Mouse (Mus musculus) gastrocnemius, postnatal 10 days (tissue): Measurements from ENCODE around the gene Rfc4. TPM values are rescaled to one million over a fixed set of nuclear protein-coding genes. Genes with fewer than 3 reads are reported as not detected.
A peak's percentile ranks its signal among the peaks of the same experiment; 100 is the strongest.
"Not testable (repeated sequence)": the region's sequence is repeated elsewhere in the genome, so short reads cannot be mapped to it uniquely, and the experiment has no call there.

Source experiments
- DNase-seq: peaks from one replicate; pipeline ENCODE4 v3.0.0; 2021; ENCODE audit warnings: mixed read lengths
- microRNA-seq, 2 experiments: library from miRNA; unstranded; fragments of <30 nt; microRNA quantifications; one replicate each; pipeline ENCODE4 v1.2.0; 2021
- total RNA-seq, 2 experiments: library from RNA; stranded (reverse); gene quantifications; 2 replicates each; pipeline ENCODE4 v1.2.3; 2021

Gene Rfc4
- total RNA-seq, 2 experiments from 2014 or later: 7.4 to 8.2 TPM

GRCm38 (mm10) chr16:23102340-23103037 lies 25.0 kb downstream of the Rfc4 start:
- DNase-seq: no peak

- no peak for DNase-seq
Observed at GRCm38 (mm10) chr16:23100613-23101012, 26.9 kb downstream of the Rfc4 start.

GRCm38 (mm10) chr16:23100099-23100575 lies 27.4 kb downstream of the Rfc4 start:
- peak; percentile 31 for DNase-seq

GRCm38 (mm10) chr16:23099632-23100031 lies 27.9 kb downstream of the Rfc4 start:
- DNase-seq: no peak

- not testable (repeated sequence) for DNase-seq
Observed at GRCm38 (mm10) chr16:23098105-23098452, 29.5 kb downstream of the Rfc4 start.

- DNase-seq: not testable (repeated sequence)
Observed at GRCm38 (mm10) chr16:23097290-23098104, 30.0 kb downstream of the Rfc4 start.

GRCm38 (mm10) chr16:23096886-23097285 lies 30.7 kb downstream of the Rfc4 start:
- DNase-seq: not testable (repeated sequence)

GRCm38 (mm10) chr16:23095581-23095980 lies 32.0 kb downstream of the Rfc4 start:
- not testable (repeated sequence) for DNase-seq

GRCm38 (mm10) chr16:23094136-23094535 lies 33.4 kb downstream of the Rfc4 start:
- no peak for DNase-seq

GRCm38 (mm10) chr16:23093321-23093953 lies 34.1 kb downstream of the Rfc4 start:
- DNase-seq: no peak

GRCm38 (mm10) chr16:23091345-23091744 lies 36.2 kb downstream of the Rfc4 start:
- DNase-seq: not testable (repeated sequence)

GRCm38 (mm10) chr16:23088491-23088890 lies 39.0 kb downstream of the Rfc4 start:
- DNase-seq: not testable (repeated sequence)

GRCm38 (mm10) chr16:23087712-23088111 lies 39.8 kb downstream of the Rfc4 start:
- not testable (repeated sequence) for DNase-seq

GRCm38 (mm10) chr16:23087159-23087558 lies 40.4 kb downstream of the Rfc4 start:
- DNase-seq: not testable (repeated sequence)

GRCm38 (mm10) chr16:23077516-23077915 lies 50.0 kb downstream of the Rfc4 start:
- not testable (repeated sequence) for DNase-seq

Small RNA genes lying within 50 kb of the gene (microRNA-seq; reads per million reads assigned to microRNA genes)
- gene Gm49346: 0.64 to 1.5 reads per million in 2 experiments

Other genes starting within 250 kb of the Rfc4 start
- gene Ahsg, start 236.5 kb downstream of the Rfc4 start, total RNA-seq: 10 to 100 TPM in 1 of 2 experiments, under 1 TPM in 1; 0.49 to 16.1 TPM
- under 1 TPM in 1 of 2 experiments, not detected in 1; 0.54 TPM for gene Fetub, start 209.4 kb downstream of the Rfc4 start, total RNA-seq
- under 1 TPM in 1 of 2 experiments, not detected in 1; 0.34 TPM for gene Hrg, start 176.7 kb downstream of the Rfc4 start, total RNA-seq
- gene Kng2, start 98.3 kb downstream of the Rfc4 start, total RNA-seq: under 1 TPM in 1 of 2 experiments, not detected in 1; 0.32 TPM
- gene Kng1, start 69.9 kb downstream of the Rfc4 start, total RNA-seq: 1 to 10 TPM in 1 of 2 experiments, not detected in 1; 1.7 TPM
- gene Eif4a2, start 20.3 kb downstream of the Rfc4 start, total RNA-seq: 100 to 1,000 TPM; 272 to 309 TPM
- 10 to 100 TPM; 12.4 to 15.1 TPM for gene Adipoq, start 18.8 kb upstream of the Rfc4 start, total RNA-seq
- gene St6gal1, start 97.0 kb upstream of the Rfc4 start, total RNA-seq: 1 to 10 TPM; 9.5 to 9.8 TPM